Mouse (Mus musculus) right cerebral cortex, postnatal 10 days (tissue): ENCODE data around the gene P2ry6.

Experiments
- DNase-seq, 2 experiments: peaks; one replicate each; pipeline ENCODE4 v3.0.0; 2021; ENCODE audit warnings: low spot score in 2 of 2

P2ry6 gene

GRCm38 (mm10) chr7:100990636-100991311 is 16.3 kb upstream of the P2ry6 start:
- no peak for DNase-seq

GRCm38 (mm10) chr7:100988092-100988491 is 13.6 kb upstream of the P2ry6 start:
- peak; percentile 73 to 83 for DNase-seq

DNA sequence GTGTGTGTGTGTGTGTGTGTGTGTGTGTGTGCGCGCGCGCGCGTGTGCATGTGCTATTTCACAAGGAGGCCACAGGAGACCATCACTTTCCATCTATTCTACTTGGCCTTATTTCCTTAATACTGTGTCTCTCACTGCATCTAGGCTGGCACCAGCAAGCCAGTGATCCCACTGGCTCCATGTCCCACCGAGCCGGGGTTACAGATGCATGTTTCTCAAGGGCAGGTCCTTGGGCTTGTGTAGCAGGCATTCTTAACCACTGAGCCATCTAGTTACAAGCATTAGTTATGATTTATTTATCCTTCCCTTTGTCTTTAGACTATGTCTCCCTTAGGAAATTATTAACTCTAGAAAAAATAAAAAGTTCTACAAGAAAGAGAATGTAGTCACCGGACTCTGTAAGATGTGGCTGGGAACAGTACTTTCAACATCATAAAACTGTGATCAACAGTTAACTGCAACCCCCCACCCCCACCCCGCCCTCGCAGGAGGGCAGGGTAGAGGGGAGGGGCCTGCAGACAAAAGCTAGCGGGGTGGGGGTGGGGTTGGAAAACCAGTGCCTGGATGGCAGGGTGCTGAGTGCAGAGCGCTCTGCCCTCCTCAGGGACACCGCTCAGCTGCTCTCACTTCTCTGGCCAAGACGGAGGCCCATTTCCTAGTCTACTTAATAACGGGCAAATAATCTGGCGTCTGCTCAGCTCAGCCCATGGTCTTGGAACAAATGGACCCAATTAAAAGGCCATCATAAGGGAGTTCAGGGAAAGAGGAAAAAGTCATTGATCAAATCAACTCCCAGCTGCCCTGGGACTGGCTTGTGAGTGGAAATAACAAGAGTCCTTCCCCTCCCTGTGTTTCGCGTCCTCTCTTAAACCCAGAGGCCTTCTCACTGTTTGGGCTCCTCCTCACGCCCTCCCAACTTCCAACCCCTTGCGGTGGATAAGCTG is 10.3 kb upstream of the P2ry6 start:
- no peak for DNase-seq

- DNase-seq = peak; percentile 68 to 76
These were observed 4.7 kb upstream of the P2ry6 start for GRCm38 (mm10) chr7:100979175-100979574.

GRCm38 (mm10) chr7:100978171-100978570 is 3.7 kb upstream of the P2ry6 start:
- DNase-seq = no peak

DNA sequence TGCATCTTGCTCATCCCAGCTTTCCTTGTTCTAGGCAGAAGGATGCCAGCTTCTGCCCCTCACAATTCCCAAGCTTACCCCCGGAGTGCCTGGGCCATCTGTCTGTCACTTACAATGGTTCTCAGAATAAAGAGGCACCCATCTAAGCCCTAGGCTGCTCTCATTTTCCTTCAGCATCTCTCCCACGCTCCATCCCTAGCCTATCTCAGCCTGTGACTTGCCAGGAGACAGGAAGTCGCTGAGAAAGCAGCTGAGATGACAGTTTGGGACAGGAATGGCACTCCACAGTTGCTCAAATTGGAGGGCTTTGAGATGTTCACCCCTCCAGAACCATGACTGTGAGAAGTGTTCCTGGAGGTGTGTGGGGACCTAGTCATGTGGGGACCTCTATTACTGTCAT is 1.6 kb downstream of the P2ry6 start:
- DNase-seq = no peak

DNA sequence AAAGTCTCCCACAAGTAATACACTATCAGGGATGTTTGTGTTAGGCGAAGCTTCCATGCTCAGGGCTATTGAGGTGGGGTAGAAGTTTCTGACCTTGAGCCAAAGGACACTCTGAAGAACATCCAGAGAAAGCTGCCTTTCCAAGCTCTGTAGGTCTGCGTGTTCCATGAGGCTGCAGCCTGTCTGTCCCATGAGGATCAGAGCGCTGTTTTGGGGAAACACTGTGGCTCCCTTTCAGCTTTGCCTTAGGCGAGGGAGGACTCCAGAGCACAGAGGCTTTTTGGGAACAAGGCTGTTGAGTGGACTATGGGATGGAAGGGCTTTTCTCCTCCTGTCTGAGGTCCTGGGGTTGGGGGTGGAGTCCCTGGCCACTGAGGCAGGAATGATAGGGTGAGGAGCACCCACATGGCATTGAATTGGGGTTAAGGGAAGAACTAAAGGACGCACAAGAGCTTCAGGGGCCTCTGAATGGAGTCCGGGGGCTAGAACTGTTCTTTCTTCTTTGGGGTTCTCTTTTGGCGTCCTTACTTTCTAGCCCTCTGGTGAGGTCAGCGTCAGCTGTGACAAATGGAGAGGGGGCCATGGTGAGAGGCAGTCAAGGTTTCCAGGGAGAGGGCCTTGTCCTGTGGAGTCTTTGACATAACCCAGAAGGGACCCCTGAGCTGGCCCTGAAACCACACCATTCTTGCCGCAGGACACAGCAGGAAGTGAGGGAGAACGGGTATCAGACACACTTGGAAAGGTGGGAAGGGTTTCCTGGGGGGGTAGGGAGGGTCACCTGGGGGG is 5.4 kb downstream of the P2ry6 start:
- no peak for DNase-seq

GRCm38 (mm10) chr7:100968376-100968775 is 6.1 kb downstream of the P2ry6 start:
- DNase-seq = no peak

DNA sequence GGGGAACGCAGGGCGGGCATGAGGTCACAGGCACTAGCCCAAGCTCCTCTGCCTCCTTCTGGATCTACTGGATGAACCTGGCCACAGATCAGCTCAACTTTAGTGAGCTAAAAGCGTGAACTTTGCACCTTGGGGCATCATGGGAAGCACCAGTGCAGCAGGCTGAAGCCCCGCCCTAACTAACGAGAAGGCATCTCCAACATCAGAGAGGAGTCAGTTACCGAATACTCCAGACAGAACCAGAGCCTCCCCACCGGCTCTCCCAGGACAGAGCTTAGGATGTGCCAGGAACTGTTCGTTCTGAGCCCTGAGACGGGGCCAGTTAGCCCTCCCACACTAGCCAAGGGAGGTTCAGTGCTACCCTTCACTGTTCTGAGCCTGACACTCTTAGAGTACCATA is 6.6 kb downstream of the P2ry6 start:
- DNase-seq = no peak

DNA sequence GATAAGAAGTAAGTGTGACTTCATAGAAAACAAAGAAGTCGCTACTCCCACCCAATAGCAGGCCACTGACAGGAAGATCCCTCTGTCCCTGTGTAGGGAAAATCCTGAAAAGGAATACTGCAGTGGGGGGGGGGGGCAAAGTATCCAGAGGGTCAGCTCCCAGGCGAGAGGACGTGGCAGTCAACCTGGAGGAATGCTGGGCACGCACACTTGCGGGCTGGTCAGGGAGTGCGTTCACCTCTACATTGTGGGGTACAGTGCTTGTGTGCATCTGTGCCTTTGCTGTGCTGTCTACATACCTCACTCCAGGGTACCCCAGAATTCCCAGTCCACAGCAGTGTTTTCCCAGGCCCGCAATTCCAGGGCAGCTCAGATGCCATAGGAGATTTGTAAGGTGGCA is 8.4 kb downstream of the P2ry6 start:
- DNase-seq = no peak

GRCm38 (mm10) chr7:100965079-100965478 is 9.4 kb downstream of the P2ry6 start:
- peak in 1 of 2 experiments; percentile 47 for DNase-seq

GRCm38 (mm10) chr7:100964242-100964641 is 10.2 kb downstream of the P2ry6 start:
- peak in 1 of 2 experiments; percentile 44 for DNase-seq

GRCm38 (mm10) chr7:100963381-100963780 is 11.1 kb downstream of the P2ry6 start:
- DNase-seq = no peak

DNA sequence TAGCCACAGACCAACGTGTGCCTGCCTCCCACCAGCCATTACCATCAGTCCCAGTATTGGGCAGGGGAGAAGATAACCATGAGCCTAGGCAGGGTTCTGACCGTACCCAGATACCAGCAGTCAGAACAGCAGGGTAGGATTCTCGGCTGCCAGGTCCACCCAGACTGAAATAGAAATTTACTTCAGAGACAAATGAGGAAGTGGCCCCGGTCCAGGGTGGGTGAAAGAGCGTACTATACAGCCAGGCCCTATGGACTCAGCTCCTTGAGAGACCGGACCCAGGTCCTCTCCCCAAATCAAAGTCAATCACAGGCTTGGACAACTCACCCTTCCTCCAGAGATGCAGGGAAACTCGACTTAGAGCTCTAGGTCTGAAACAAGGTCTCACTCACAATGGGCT is 13.3 kb downstream of the P2ry6 start:
- peak in 1 of 2 experiments; percentile 46 for DNase-seq

DNA sequence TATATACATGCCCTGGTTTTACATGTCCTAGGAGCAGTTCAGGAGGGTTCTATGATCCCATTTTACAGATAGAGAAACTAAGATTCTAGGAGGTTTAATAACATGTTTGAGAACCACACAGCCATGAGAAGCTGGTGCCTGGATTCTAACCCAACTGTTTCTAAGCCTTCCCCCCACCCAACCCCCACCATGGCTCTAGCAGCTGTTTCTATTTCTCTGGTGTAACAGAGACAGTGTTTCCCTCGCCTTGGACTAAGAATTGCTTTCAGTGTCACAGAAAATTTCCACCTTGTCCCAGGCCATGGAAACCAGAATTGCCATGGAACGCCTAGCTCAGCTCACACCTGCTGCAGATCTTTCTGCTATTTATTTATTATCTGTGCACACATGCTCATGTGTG is 14.0 kb downstream of the P2ry6 start:
- no peak for DNase-seq

DNA sequence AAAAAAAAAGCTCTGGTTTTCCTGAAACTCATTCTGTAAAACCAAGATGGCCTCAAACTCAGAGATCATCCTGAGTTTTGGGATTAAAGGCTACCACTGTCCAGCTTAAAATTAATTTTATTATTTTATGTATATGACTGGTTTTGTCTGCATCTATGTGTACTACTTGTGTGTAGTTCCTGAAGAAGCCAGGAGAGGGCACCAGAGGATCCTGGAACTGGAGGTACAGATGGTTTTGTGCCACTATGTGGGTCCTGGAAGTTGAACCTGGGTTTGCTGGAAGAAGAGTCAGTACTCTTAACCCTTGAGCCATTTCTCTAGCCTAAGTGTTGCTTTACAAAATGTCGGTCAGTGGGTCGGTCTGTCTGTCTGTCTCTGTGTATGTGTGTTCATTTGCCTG is 16.0 kb downstream of the P2ry6 start:
- no peak for DNase-seq

GRCm38 (mm10) chr7:100952686-100953085 is 21.8 kb downstream of the P2ry6 start:
- no peak for DNase-seq

DNA sequence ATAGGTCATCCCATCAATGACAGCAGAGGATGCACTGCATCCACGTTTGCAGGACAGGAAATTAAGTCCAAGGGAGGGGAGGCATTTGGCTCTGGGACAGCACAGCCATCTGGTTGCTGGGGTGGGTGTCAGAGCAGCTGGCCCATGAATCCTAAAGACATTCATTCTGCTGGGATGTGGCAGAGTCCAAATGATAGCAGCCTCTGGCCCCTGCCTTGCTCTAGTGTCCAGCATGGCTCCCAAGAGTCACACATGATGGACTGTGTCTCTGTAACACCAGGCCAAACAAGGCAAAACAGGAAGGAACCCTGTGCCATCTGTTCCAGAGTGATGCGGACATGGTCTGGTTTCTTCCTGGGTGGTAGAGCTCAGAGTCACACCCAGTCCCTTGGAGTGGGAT is 22.5 kb downstream of the P2ry6 start:
- no peak for DNase-seq

DNA sequence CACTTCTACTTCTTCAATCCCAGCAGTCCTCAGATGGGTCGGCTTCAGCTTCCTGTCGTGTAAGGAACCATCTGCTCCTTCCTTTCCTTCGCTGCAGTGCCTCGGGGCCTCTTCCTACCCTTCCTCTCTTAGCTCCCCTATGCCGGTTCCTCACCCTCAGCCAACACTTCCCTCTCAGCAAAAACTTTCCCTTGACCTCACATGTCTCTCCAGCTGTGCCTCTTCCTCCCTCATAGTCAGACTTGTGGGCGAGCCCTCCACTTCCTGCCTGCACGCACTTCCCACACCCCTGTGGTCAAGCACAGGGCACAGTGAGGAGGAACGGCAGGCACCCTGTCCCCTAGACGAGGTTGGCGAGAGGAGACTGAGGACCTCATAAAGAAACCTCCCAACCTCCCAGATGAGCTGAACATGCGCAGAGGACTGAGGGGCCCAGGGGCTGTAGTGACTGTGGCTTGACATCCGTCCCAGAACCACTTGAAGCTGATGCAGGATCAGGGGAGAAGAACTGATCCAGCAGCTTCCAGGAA is 23.9 kb downstream of the P2ry6 start:
- DNase-seq = peak in 1 of 2 experiments; percentile 58

GRCm38 (mm10) chr7:100950031-100950430 is 24.4 kb downstream of the P2ry6 start:
- DNase-seq = no peak

- DNase-seq = no peak
These were observed 29.7 kb downstream of the P2ry6 start for GRCm38 (mm10) chr7:100944738-100945137.

GRCm38 (mm10) chr7:100944306-100944705 is 30.1 kb downstream of the P2ry6 start:
- no peak for DNase-seq
